28 mouse cellular contexts compared by ENCODE assay signal in genomic region chr9:50925801-50926200, GRCm38 (mm10).
DNase-seq lines count a peak whose midpoint lies in the region; ATAC-seq and TF ChIP-seq lines count a peak whose summit lies in the region.
"Had no signal": no experiment of that assay in that cellular context is flagged by ENCODE, and none has a peak within 500 bp of the region (broad histone marks: within the 10 kb centered on the region; RNA-seq: fewer than 3 reads in every experiment).

No protein-coding gene starts in this region.

- ATAC-seq in liver, embryonic 11.5 days (replicated peaks; ENCODE audit: low FRiP score): no peak
- ATAC-seq in stomach, embryonic 15.5 days (ENCODE audit: insufficient read depth, low FRiP score, low read depth): 0 out of 2 replicates have a peak, but pooled peaks have one; percentile 64
- no peak; the same call in 1 of the 2 replicates for ATAC-seq in stomach, postnatal 0 days (ENCODE audit: low FRiP score, low TSS enrichment)
- peak; percentile 16; the same call in 1 of the 2 replicates for ATAC-seq in liver, embryonic 14.5 days (ENCODE audit: insufficient read depth)
- no peak for ATAC-seq in forebrain, embryonic 13.5 days
- ATAC-seq: forebrain, embryonic 16.5 days; inflammation-experienced regulatory T-cells, adult 6 months had no signal

- TF ChIP-seq CTCF in stomach, postnatal 0 days (IDR thresholded peaks at IDR 0.05; ENCODE audit: low read depth): no peak
- no peak for TF ChIP-seq CTCF in liver, embryonic 14.5 days (IDR thresholded peaks at IDR 0.05; ENCODE audit: low read depth)

- H3K4me1 ChIP-seq in liver, embryonic 11.5 days (replicated peaks; ENCODE audit: control insufficient read depth, insufficient read depth, low read length): peaks cover 19% of the 10 kb centered on the region
- H3K4me1 ChIP-seq in stomach, embryonic 15.5 days: no peaks in the 10 kb centered on the region
- H3K4me1 ChIP-seq in stomach, postnatal 0 days (replicated peaks; ENCODE audit: control insufficient read depth, insufficient read depth): no peaks in the 10 kb centered on the region
- H3K4me1 ChIP-seq in liver, embryonic 14.5 days (replicated peaks; ENCODE audit: control insufficient read depth in 2 of 2, insufficient read depth in 2 of 2, low read length in 1 of 2): peaks cover 38 to 42% of the 10 kb centered on the region in 2 experiments
- H3K4me1 ChIP-seq in forebrain, embryonic 13.5 days: no peaks in the 10 kb centered on the region
- H3K4me1 ChIP-seq: forebrain, embryonic 10.5 days; hindbrain, embryonic 15.5 days; neural tube, embryonic 12.5 days had no signal

- no peak overlapping the region for H3K4me3 ChIP-seq in liver, embryonic 11.5 days (ENCODE audit: low read depth, low read length)
- H3K4me3 ChIP-seq in stomach, embryonic 15.5 days (replicated peaks): no peak overlapping the region
- no peak overlapping the region for H3K4me3 ChIP-seq in stomach, postnatal 0 days (ENCODE audit: low read depth, low read length)
- H3K4me3 ChIP-seq in liver, embryonic 14.5 days (ENCODE audit: insufficient read depth in 1 of 2, low read depth in 2 of 2, low read length in 2 of 2): no peak overlapping the region
- H3K4me3 ChIP-seq in forebrain, embryonic 13.5 days: no peak overlapping the region
- H3K4me3 ChIP-seq: forebrain, embryonic 10.5 days; gastrocnemius, adult 2 months; hindbrain, embryonic 15.5 days; left cerebral cortex, adult 2 months; limb, embryonic 12.5 days; myocyte; neural tube, embryonic 12.5 days had no signal

- peak overlapping the region; percentile 32 for H3K4me2 ChIP-seq in liver, embryonic 11.5 days
- H3K4me2 ChIP-seq in stomach, embryonic 15.5 days: no peak overlapping the region
- no peak overlapping the region for H3K4me2 ChIP-seq in stomach, postnatal 0 days (replicated peaks; ENCODE audit: low read depth)
- peak overlapping the region; percentile 40 for H3K4me2 ChIP-seq in liver, embryonic 14.5 days (ENCODE audit: low read depth)
- H3K4me2 ChIP-seq in forebrain, embryonic 13.5 days: no peak overlapping the region
- H3K4me2 ChIP-seq: heart, embryonic 11.5 days; hindbrain, embryonic 15.5 days; limb, embryonic 12.5 days; midbrain, embryonic 11.5 days; neural tube, embryonic 12.5 days had no signal

- no peak overlapping the region for H3K9ac ChIP-seq in liver, embryonic 11.5 days (ENCODE audit: low read depth, low read length)
- no peak overlapping the region for H3K9ac ChIP-seq in stomach, embryonic 15.5 days
- no peak overlapping the region for H3K9ac ChIP-seq in stomach, postnatal 0 days (ENCODE audit: low read length)
- peak overlapping the region; percentile 10; the same call in 1 of the 2 replicates for H3K9ac ChIP-seq in liver, embryonic 14.5 days (replicated peaks)
- H3K9ac ChIP-seq in forebrain, embryonic 13.5 days: no peak overlapping the region
- H3K9ac ChIP-seq: hindbrain, embryonic 15.5 days; limb, embryonic 12.5 days; neural tube, embryonic 12.5 days had no signal

- no peaks in the 10 kb centered on the region for H3K27me3 ChIP-seq in liver, embryonic 11.5 days (replicated peaks; ENCODE audit: control insufficient read depth, insufficient read depth, low read length)
- no peaks in the 10 kb centered on the region for H3K27me3 ChIP-seq in stomach, embryonic 15.5 days (replicated peaks)
- H3K27me3 ChIP-seq in stomach, postnatal 0 days (ENCODE audit: control insufficient read depth, insufficient read depth, low read length): no peaks in the 10 kb centered on the region
- no peaks in the 10 kb centered on the region for H3K27me3 ChIP-seq in liver, embryonic 14.5 days (ENCODE audit: control insufficient read depth, insufficient read depth, low read length)
- H3K27me3 ChIP-seq in forebrain, embryonic 13.5 days: no peaks in the 10 kb centered on the region
- H3K27me3 ChIP-seq: hindbrain, embryonic 15.5 days; limb, embryonic 12.5 days; neural tube, embryonic 12.5 days had no signal

- no peaks in the 10 kb centered on the region for H3K9me3 ChIP-seq in liver, embryonic 11.5 days (ENCODE audit: control insufficient read depth, low read length)
- no peaks in the 10 kb centered on the region for H3K9me3 ChIP-seq in stomach, embryonic 15.5 days
- no peaks in the 10 kb centered on the region for H3K9me3 ChIP-seq in stomach, postnatal 0 days (ENCODE audit: control insufficient read depth, low read length)
- H3K9me3 ChIP-seq in liver, embryonic 14.5 days (ENCODE audit: control insufficient read depth, low read length): no peaks in the 10 kb centered on the region
- H3K9me3 ChIP-seq in forebrain, embryonic 13.5 days (replicated peaks): no peaks in the 10 kb centered on the region
- H3K9me3 ChIP-seq: forebrain, embryonic 10.5 days; G1E; hindbrain, embryonic 15.5 days; limb, embryonic 12.5 days; neural tube, embryonic 12.5 days had no signal

- peak overlapping the region; percentile 52 for H3K27ac ChIP-seq in liver, embryonic 11.5 days (ENCODE audit: low read depth, low read length)
- H3K27ac ChIP-seq in stomach, embryonic 15.5 days: peak overlapping the region; percentile 35; the same call in 1 of the 2 replicates
- H3K27ac ChIP-seq in stomach, postnatal 0 days (replicated peaks): no peak overlapping the region
- H3K27ac ChIP-seq in liver, embryonic 14.5 days: peak overlapping the region; percentile 51
- no peak overlapping the region for H3K27ac ChIP-seq in forebrain, embryonic 13.5 days
- H3K27ac ChIP-seq: forebrain, embryonic 10.5 days; gastrocnemius, adult 2 months; hindbrain, embryonic 15.5 days; left cerebral cortex, adult 2 months; limb, embryonic 12.5 days; neural tube, embryonic 12.5 days had no signal

- 36% methylated on average over 4 of the region's 4 CpGs for WGBS in liver, embryonic 11.5 days
- 65% methylated on average over 4 of the region's 4 CpGs for WGBS in stomach, embryonic 15.5 days
- WGBS in stomach, postnatal 0 days: 73% methylated on average over 4 of the region's 4 CpGs
- 17% methylated on average over 4 of the region's 4 CpGs for WGBS in liver, embryonic 14.5 days (ENCODE audit: insufficient replicate concordance)
- 89% methylated on average over 4 of the region's 4 CpGs for WGBS in forebrain, embryonic 13.5 days

- TF ChIP-seq EP300 in stomach, postnatal 0 days (optimal IDR thresholded peaks at IDR 0.05): no peak
- TF ChIP-seq EP300 in liver, embryonic 14.5 days (IDR thresholded peaks at IDR 0.05; ENCODE audit: low read depth): peak; percentile 58; the same call in 1 of the 2 replicates

- DNase-seq in liver, embryonic 11.5 days (ENCODE audit: low spot score): no peak
- no peak for DNase-seq in liver
- no peak for DNase-seq in stomach, postnatal 0 days (ENCODE audit: low spot score)
- peak in 2 of 3 experiments; percentile 17 to 22 for DNase-seq in liver, embryonic 14.5 days (ENCODE audit: low read depth in 3 of 3, low spot score in 3 of 3)
- no peak for DNase-seq in MN1 (ENCODE audit: low spot score)
- no peak for DNase-seq in Muller cell, postnatal 12 days (ENCODE audit: inconsistent ontology term)
- DNase-seq: adrenal gland, postnatal 36 days; cerebellum, adult 9-10 months; cerebellum, postnatal 36 days; gastrocnemius, adult 2 months; gastrocnemius, postnatal 36 days; heart, adult 18-20 months; kidney, adult 11 months; kidney, postnatal 25 days; right cerebral cortex, postnatal 4 days had no signal

- 0 out of 2 replicates have a peak, but pooled peaks cover 2% of the 10 kb centered on the region for H3K36me3 ChIP-seq in liver, embryonic 11.5 days (ENCODE audit: control insufficient read depth, insufficient read depth, low read length)
- no peaks in the 10 kb centered on the region for H3K36me3 ChIP-seq in stomach, embryonic 15.5 days
- no peaks in the 10 kb centered on the region for H3K36me3 ChIP-seq in stomach, postnatal 0 days (ENCODE audit: control insufficient read depth, insufficient read depth, low read length)
- peaks cover 3% of the 10 kb centered on the region; the same call in 1 of the 2 replicates for H3K36me3 ChIP-seq in liver, embryonic 14.5 days (replicated peaks; ENCODE audit: control insufficient read depth, insufficient read depth, low read depth)
- H3K36me3 ChIP-seq in forebrain, embryonic 13.5 days (ENCODE audit: poor library complexity, severe bottlenecking): peaks cover 9% of the 10 kb centered on the region; the same call in 1 of the 2 replicates
- H3K36me3 ChIP-seq: neural tube, embryonic 12.5 days had no signal

Comparison
In these comparisons a context has a peak if more than half of its experiments do, and no peak if none do; other contexts are left out.
1. ATAC-seq: peak in stomach, embryonic 15.5 days (single experiment) and liver, embryonic 14.5 days (single experiment); none in liver, embryonic 11.5 days (single experiment), stomach, postnatal 0 days (single experiment) and forebrain, embryonic 13.5 days (single experiment).
2. DNase-seq: peak in liver, embryonic 14.5 days (2 of 3); none in liver, embryonic 11.5 days (single experiment), liver (single experiment), stomach, postnatal 0 days (single experiment), MN1 (single experiment) and Muller cell, postnatal 12 days (single experiment).
3. H3K27ac ChIP-seq: peak in liver, embryonic 11.5 days (single experiment), stomach, embryonic 15.5 days (single experiment) and liver, embryonic 14.5 days (single experiment); none in stomach, postnatal 0 days (single experiment) and forebrain, embryonic 13.5 days (single experiment).
4. H3K4me2 ChIP-seq: peak in liver, embryonic 11.5 days (single experiment) and liver, embryonic 14.5 days (single experiment); none in stomach, embryonic 15.5 days (single experiment), stomach, postnatal 0 days (single experiment) and forebrain, embryonic 13.5 days (single experiment).